Mouse (Mus musculus) hindbrain, embryonic 14.5 days (tissue): Measurements from ENCODE around the gene Dennd1c. TPM values are rescaled to one million over a fixed set of nuclear protein-coding genes. Genes with fewer than 3 reads are reported as not detected.
"Not testable (repeated sequence)": the region's sequence is repeated elsewhere in the genome, so short reads cannot be mapped to it uniquely, and the experiment has no call there.

ENCODE experiments used
- ATAC-seq: fragments of 200-750 bp; cut with Nextera tagmentation; 2 replicates; pipeline ENCODE4 v1.8.0; 2017; ENCODE audit warnings: moderate number of reproducible peaks, mild to moderate bottlenecking, moderate TSS enrichment, moderate library complexity; ENCODE audit not compliant: low FRiP score
- DNase-seq: peaks from one replicate; pipeline ENCODE4 v3.0.0-alpha.2; 2015; ENCODE audit warnings: low spot score
- H3K27ac ChIP-seq: fragments of 300-500 bp; sonication (generic); 2 replicates; pipeline ENCODE4 v1.5.1; 2014; ENCODE audit warnings: mild to moderate bottlenecking, moderate library complexity
- H3K27me3 ChIP-seq: fragments of 300-500 bp; sonication (generic); 2 replicates; pipeline ENCODE4 v1.6.1; 2014; ENCODE audit warnings: mild to moderate bottlenecking, low read length, mixed read lengths; ENCODE audit not compliant: control insufficient read depth, insufficient read depth
- H3K36me3 ChIP-seq: fragments of 300-500 bp; sonication (generic); replicated peaks from 2 replicates; pipeline ENCODE4 v1.6.1; 2014; ENCODE audit not compliant: control insufficient read depth, insufficient read depth
- H3K4me1 ChIP-seq: fragments of 300-500 bp; sonication (generic); replicated peaks from 2 replicates; pipeline ENCODE4 v1.6.1; 2014; ENCODE audit warnings: antibody characterized with exemption, low read length, mixed read lengths; ENCODE audit not compliant: control insufficient read depth, insufficient read depth
- H3K4me2 ChIP-seq: fragments of 300-500 bp; sonication (generic); replicated peaks from 2 replicates; pipeline ENCODE4 v1.6.1; 2014; ENCODE audit warnings: mild to moderate bottlenecking, moderate library complexity
- H3K4me3 ChIP-seq: fragments of 300-500 bp; sonication (generic); replicated peaks from 2 replicates; pipeline ENCODE4 v1.5.1; 2014; ENCODE audit warnings: mild to moderate bottlenecking, low read length
- H3K9ac ChIP-seq: fragments of 300-500 bp; sonication (generic); 2 replicates; pipeline ENCODE4 v1.6.1; 2014
- H3K9me3 ChIP-seq: fragments of 300-500 bp; sonication (generic); 2 replicates; pipeline ENCODE4 v1.6.1; 2016; ENCODE audit warnings: low read length; ENCODE audit not compliant: control insufficient read depth
- WGBS: fragments of 180-500 bp; shearing (Covaris S2); extraction: QIAGEN DNeasy Blood & Tissue Kit; methylation state at CpG from one replicate; pipeline ENCODE4 v1.1.7; 2014; 5-methylcytosine and 5-hydroxymethylcytosine counted together
- polyA plus RNA-seq: library from polyadenylated mRNA; unstranded; fragments of >200 nt; fragmentation: Nextera tagmentation; extraction: Ambion mirVana; gene quantifications from 2 replicates; pipeline ENCODE4 v1.2.1, GENCODE M21; 2014

The Dennd1c gene
- polyA plus RNA-seq, 1 experiment from 2014 or later = 3.6 TPM

DNA sequence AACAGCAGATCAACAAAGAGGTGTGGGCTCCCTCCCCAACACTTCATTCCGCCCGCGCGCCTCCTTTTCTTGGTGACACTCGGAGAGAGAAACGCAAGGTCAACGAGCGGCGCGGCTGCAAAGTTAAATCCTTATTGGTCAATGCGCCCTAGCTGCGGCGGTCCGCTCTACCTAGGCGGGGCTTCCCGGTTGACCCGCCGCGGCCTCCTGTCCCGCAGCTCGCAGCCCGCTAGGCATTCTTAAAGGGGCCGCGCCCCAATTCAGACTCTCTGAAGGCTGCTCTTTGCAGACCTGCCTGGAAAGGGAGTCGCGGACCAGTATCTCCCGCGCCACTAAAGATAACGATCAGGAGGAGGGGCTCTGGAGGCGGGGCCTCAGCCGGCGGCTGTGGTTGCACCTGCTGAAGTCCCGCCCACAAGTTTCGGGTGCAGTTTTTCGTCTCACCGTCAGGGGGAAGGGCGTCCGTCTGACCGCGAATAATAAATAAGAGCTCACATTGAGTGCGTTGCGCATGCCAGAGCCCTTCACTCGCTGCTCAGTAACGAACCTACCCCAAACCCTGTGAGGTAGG, 18.0 kb downstream of the Dennd1c start:
- Histone ChIP-seq H3K27ac (peak overlapping the region; percentile 83), H3K9ac (peak overlapping the region; percentile 80), H3K27me3 (peaks cover 36% of the 10 kb centered on the region), H3K9me3 (no peaks in the 10 kb centered on the region), H3K36me3 (peaks cover 14% of the 10 kb centered on the region), H3K4me2 (peak overlapping the region; percentile 74), H3K4me3 (peak overlapping the region; percentile 87), H3K4me1 (peaks cover 18% of the 10 kb centered on the region)
- ATAC-seq (peak; percentile 90), DNase-seq (peak; percentile 98)
- under 1% methylated on average over 44 of the region's 44 CpGs for WGBS

DNA sequence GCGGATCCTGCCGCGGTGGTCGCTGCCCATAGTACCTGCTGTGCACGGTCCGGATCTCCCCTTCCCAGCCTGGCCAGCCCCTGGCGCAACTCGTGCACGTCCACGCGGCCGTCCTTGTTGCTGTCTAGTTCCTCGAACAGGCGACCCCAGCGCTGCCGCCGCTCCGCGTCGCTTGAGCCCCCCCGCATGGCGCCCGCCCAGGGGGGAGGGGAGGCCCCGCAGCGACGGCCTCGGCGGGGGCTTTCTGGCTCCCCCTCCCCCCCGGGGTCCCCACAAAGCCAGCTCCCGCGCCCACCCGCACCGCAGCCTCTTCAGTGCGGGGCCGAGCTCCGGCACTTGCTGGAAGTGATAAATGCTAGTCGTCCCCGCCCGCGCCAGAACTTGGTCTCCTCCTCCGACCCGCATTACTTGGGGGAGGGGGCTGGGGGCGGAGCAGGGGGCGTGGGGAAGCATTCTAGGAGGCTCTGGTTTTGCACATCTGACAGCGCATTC, 18.8 kb downstream of the Dennd1c start, which contains the start of gene Slc25a23:
TSS of gene Slc25a23 (minus strand) at position 378 of the 492 bp plus-strand sequence.
- under 1% methylated on average over 36 of the region's 45 CpGs for WGBS
- Histone ChIP-seq H3K27me3 (peaks cover 32% of the 10 kb centered on the region), H3K9ac (peak within 1 kb of the TSS; percentile 80), H3K4me1 (peaks cover 18% of the 10 kb centered on the region), H3K36me3 (peaks cover 21% of the 10 kb centered on the region), H3K27ac (peak within 1 kb of the TSS; percentile 83), H3K4me2 (peak within 1 kb of the TSS; percentile 74), H3K9me3 (no peaks in the 10 kb centered on the region), H3K4me3 (peak within 1 kb of the TSS; percentile 87)
- DNase-seq (peak; percentile 81), ATAC-seq (peak; percentile 78)

DNA sequence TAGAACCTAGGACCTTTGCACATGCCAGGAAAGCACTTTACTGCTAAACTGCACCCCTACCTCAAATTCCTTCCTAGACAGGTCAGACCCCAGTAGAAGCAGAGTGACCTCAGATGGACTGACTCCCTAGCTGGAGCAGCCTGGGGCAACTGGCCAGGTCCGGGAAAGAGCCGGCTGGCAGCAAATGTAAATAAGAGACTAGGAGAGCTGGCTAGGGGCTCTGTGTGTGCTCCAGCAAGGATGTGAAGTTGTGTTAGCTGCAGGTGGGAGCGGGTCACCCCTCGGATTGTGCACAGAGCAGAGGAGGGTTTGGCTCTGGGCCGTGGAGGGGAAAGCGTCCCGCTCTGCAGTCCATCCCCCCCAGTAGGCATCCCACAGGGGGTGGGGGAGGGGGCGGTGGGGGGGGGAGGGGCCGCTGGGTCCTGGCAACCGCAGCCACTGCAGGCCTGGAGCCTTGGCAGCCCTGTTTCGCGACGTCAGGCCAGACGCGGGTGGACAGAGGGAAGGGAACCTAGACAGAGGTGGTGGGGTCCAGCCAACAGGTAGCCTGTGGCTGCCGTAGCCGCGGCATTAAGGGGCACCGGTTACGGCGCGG, 19.3 kb downstream of the Dennd1c start, which contains the start of gene Crb3:
TSS of gene Crb3 (plus strand) at position 215 of the 595 bp plus-strand sequence.
- DNase-seq (no peak), ATAC-seq (peak; percentile 0)
- H3K27me3 ChIP-seq = peaks cover 27% of the 10 kb centered on the region
- peak within 1 kb of the TSS; percentile 74 for H3K4me2 ChIP-seq
- H3K9ac ChIP-seq = peak within 1 kb of the TSS; percentile 80
- H3K4me3 ChIP-seq = peak within 1 kb of the TSS; percentile 87
- 1% methylated on average over 17 of the region's 22 CpGs for WGBS
- peaks cover 25% of the 10 kb centered on the region for H3K36me3 ChIP-seq
- no peaks in the 10 kb centered on the region for H3K9me3 ChIP-seq
- H3K27ac ChIP-seq = peak within 1 kb of the TSS; percentile 83
- peaks cover 18% of the 10 kb centered on the region for H3K4me1 ChIP-seq

DNA sequence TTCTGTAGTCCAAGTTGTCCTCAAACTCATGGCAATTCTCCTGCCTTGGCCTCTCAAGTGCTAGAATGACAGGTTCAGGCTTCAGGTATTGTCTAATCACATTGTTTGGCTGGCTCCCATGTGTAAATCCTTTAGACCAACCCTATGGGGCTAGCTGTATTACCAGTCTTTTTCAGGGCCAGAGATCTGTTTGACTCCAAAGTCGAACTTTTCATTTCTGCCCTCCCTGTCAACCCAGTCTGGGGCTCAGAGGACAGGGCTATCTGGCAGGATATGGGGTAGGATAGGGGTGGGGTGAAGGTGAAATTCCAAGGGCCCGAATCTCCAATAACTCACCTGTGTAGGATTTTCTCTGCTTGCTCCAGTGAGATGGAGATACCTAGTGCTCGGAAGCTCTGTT, 22.1 kb downstream of the Dennd1c start:
- DNase-seq (no peak), ATAC-seq (no peak)
- H3K4me1 ChIP-seq = peaks cover 15% of the 10 kb centered on the region
- H3K27me3 ChIP-seq = peaks cover 4% of the 10 kb centered on the region; the same call in 1 of the 2 replicates
- H3K36me3 ChIP-seq = peaks cover 53% of the 10 kb centered on the region
- H3K4me3 ChIP-seq = no peak overlapping the region
- 87% methylated on average over 3 of the region's 3 CpGs for WGBS
- H3K9ac ChIP-seq = no peak overlapping the region
- no peak overlapping the region for H3K4me2 ChIP-seq
- H3K27ac ChIP-seq = no peak overlapping the region
- H3K9me3 ChIP-seq = no peaks in the 10 kb centered on the region

DNA sequence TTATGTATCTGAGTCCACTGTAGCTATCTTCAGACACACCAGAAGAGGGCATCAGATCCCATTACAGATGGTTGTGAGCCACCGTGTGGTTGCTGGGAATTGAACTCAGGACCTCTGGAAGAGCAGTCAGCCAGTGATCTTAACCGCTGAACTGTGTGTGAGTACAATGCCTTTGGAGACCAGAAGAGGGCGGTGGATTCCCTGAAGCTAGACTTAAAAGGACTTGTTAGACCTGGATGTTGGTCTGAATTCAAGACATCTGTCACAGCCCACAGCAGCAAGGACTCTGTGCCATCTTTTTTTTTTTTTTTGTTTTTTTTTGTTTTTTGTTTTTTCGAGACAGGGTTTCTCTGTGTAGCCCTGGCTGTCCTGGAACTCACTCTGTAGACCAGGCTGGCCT, 26.6 kb downstream of the Dennd1c start:
- not testable (repeated sequence) for H3K9ac ChIP-seq, DNase-seq, ATAC-seq, H3K4me1 ChIP-seq, H3K27me3 ChIP-seq, H3K27ac ChIP-seq, H3K9me3 ChIP-seq, H3K4me2 ChIP-seq, H3K4me3 ChIP-seq
- peaks cover 87% of the 10 kb centered on the region for H3K36me3 ChIP-seq
- WGBS = 82% methylated on average over 3 of the region's 4 CpGs

DNA sequence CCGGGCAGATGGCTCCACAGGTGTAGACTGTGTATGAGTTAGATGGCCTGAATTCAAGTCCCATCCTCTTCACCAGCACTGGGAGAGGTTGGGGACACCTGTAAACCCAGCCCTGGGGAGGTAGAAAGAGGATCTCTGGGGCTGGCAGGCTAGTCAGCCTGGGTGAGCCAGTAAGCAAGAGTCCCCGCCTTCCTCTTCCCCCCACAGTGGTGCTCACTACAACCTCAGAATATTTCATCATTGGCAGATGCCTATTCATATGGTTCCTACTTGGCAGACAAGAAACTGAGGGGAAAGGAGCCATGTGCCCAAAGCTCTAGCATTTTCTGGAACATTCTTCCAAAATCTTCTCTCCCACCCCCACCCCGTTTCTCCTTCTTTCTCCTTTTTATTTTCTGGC, 29.5 kb downstream of the Dennd1c start:
- no peak for ATAC-seq
- H3K36me3 ChIP-seq = peaks cover 75% of the 10 kb centered on the region
- no peak overlapping the region for H3K4me3 ChIP-seq
- no peaks in the 10 kb centered on the region for H3K9me3 ChIP-seq
- H3K9ac ChIP-seq = no peak overlapping the region
- WGBS = 97% methylated on average over 3 of the region's 3 CpGs
- no peak overlapping the region for H3K4me2 ChIP-seq
- H3K27ac ChIP-seq = no peak overlapping the region
- no peak for DNase-seq
- no peaks in the 10 kb centered on the region for H3K4me1 ChIP-seq
- no peaks in the 10 kb centered on the region for H3K27me3 ChIP-seq

DNA sequence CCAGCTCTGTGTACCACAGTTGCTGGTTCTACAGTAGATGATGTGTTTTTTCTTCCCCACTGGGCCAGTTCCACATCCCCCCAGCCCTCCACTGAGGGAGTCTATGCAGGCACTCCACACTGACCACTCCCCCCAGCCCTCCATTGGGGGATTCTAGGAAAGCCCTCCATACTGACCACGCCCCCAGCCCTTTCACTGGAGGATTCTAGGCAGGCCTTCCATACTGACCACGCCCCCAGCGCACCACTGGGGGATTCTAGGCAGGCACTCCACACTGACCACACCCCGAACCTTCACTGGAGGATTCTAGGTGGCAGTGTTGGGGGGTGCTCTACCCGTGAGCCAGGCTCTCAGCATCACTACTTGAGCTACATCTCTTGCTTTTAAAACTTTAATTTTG, 30.9 kb downstream of the Dennd1c start:
- Histone ChIP-seq H3K4me2 (no peak overlapping the region), H3K9ac (no peak overlapping the region), H3K27me3 (no peaks in the 10 kb centered on the region), H3K4me3 (no peak overlapping the region), H3K27ac (no peak overlapping the region), H3K4me1 (no peaks in the 10 kb centered on the region), H3K9me3 (no peaks in the 10 kb centered on the region), H3K36me3 (peaks cover 61% of the 10 kb centered on the region)
- WGBS = 27% methylated on average over 5 of the region's 5 CpGs
- ATAC-seq (no peak), DNase-seq (no peak)

DNA sequence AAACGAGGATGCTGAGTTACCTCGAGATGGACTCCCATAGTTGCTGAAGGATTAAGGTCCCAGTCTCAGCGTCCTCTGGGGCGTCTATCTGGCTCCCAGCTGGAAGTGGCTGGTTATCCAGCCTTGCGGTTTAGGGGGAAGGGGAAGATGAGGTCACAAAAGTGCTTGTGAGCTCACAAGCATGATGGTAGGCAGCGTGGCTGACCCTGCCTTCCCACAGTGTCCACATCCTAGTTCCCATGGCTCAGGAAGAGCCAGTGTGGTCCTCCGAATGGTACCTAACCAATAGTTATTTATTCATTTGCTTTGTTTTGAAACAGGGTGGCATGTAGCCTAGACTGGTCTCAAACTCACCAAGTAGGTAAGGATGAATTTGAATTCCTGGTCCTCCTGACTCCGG, 36.8 kb downstream of the Dennd1c start, which contains the start of gene Slc25a41:
TSS of gene Slc25a41 (minus strand) at position 101 of the 400 bp plus-strand sequence.
- H3K27ac ChIP-seq = no peak within 1 kb of the TSS
- H3K9me3 ChIP-seq = no peaks in the 10 kb centered on the region
- no peak for ATAC-seq
- no peak within 1 kb of the TSS for H3K9ac ChIP-seq
- H3K4me1 ChIP-seq = no peaks in the 10 kb centered on the region
- H3K36me3 ChIP-seq = peaks cover 14% of the 10 kb centered on the region
- no peak for DNase-seq
- no peak within 1 kb of the TSS for H3K4me3 ChIP-seq
- 72% methylated on average over 8 of the region's 8 CpGs for whole genome bisulfite sequencing
- 0 out of 2 replicates have a peak, but pooled peaks cover 6% of the 10 kb centered on the region for H3K27me3 ChIP-seq
- H3K4me2 ChIP-seq = no peak within 1 kb of the TSS

DNA sequence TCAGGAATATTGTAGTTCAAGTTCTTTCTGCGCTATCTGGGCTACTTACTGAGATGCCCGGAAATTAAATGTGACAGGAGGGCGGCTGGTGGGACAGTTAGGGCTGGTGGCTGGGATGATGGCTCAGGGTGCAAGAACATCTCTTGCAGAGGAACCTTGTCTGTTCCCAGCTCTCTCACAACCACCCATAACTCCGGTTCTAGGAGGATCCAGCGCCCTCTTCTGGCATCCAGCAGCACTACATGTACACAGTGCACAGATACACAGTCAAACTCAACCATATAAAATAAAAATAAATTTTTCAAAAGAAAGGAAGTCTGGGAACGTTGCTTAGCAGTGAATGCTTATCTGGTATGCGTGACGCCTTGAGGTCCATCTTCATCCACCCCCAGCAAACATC, 39.3 kb downstream of the Dennd1c start:
- Histone ChIP-seq H3K4me2 (no peak overlapping the region), H3K4me3 (no peak overlapping the region), H3K9me3 (no peaks in the 10 kb centered on the region), H3K9ac (no peak overlapping the region), H3K27ac (no peak overlapping the region), H3K36me3 (no peaks in the 10 kb centered on the region), H3K27me3 (0 out of 2 replicates have a peak, but pooled peaks cover 6% of the 10 kb centered on the region), H3K4me1 (no peaks in the 10 kb centered on the region)
- no peak for ATAC-seq
- DNase-seq = no peak
- WGBS = 45% methylated on average over 8 of the region's 8 CpGs
